Mouse (Mus musculus): ENCODE measurements around the gene Iqschfp. TPM values are rescaled to one million over a fixed set of nuclear protein-coding genes. Genes with fewer than 3 reads are reported as not detected.

The Iqschfp gene
- polyA plus RNA-seq, 1 experiment from 2014 or later, result not detected

GRCm38 (mm10) chr3:68593073-68593867, 701.2 kb downstream of the Iqschfp start:
- ATAC-seq (no peak), DNase-seq (ENCODE audit: low spot score) (no peak)
- Histone ChIP-seq H3K9ac (replicated peaks; ENCODE audit: low read depth) (no peak overlapping the region), H3K27me3 (replicated peaks; ENCODE audit: insufficient read depth, low read length) (no peaks in the 10 kb centered on the region), H3K27ac (ENCODE audit: low read length) (no peak overlapping the region), H3K9me3 (ENCODE audit: low read length) (no peaks in the 10 kb centered on the region), H3K4me1 (ENCODE audit: insufficient read depth, low read depth, low read length) (no peaks in the 10 kb centered on the region), H3K36me3 (ENCODE audit: insufficient read depth, low read length) (no peaks in the 10 kb centered on the region), H3K4me3 (ENCODE audit: low read depth, low read length) (no peak overlapping the region), H3K4me2 (replicated peaks; ENCODE audit: low read depth, low read length) (0 out of 2 replicates have a peak overlapping the region, but pooled peaks have one; percentile 9)
- TF ChIP-seq CTCF (IDR thresholded peaks at IDR 0.05) (no peak), EP300 (IDR thresholded peaks at IDR 0.05) (no peak)
- WGBS, result 50% methylated on average over 12 of the region's 12 CpGs

- Histone ChIP-seq H3K27me3 (replicated peaks; ENCODE audit: insufficient read depth, low read length) (no peaks in the 10 kb centered on the region), H3K27ac (ENCODE audit: low read length) (no peak overlapping the region), H3K4me2 (replicated peaks; ENCODE audit: low read depth, low read length) (no peak overlapping the region), H3K9ac (replicated peaks; ENCODE audit: low read depth) (no peak overlapping the region), H3K36me3 (ENCODE audit: insufficient read depth, low read length) (no peaks in the 10 kb centered on the region), H3K4me3 (ENCODE audit: low read depth, low read length) (no peak overlapping the region), H3K4me1 (ENCODE audit: insufficient read depth, low read depth, low read length) (no peaks in the 10 kb centered on the region), H3K9me3 (ENCODE audit: low read length) (no peaks in the 10 kb centered on the region)
- DNase-seq (ENCODE audit: low spot score) (peak; percentile 41), ATAC-seq (peak; percentile 49)
- TF ChIP-seq CTCF (IDR thresholded peaks at IDR 0.05), result no peak
- no peak for TF ChIP-seq EP300 (IDR thresholded peaks at IDR 0.05)
- WGBS, result 49% methylated on average over 10 of the region's 10 CpGs
Measured at GRCm38 (mm10) chr3:68595316-68595925, 703.4 kb downstream of the Iqschfp start.

- H3K27ac ChIP-seq (ENCODE audit: low read length), result no peak overlapping the region
- ATAC-seq (no peak), DNase-seq (ENCODE audit: low spot score) (no peak)
- whole genome bisulfite sequencing, result 96% methylated on average over 4 of the region's 4 CpGs
- H3K4me1 ChIP-seq (ENCODE audit: insufficient read depth, low read depth, low read length), result no peaks in the 10 kb centered on the region
- H3K4me2 ChIP-seq (replicated peaks; ENCODE audit: low read depth, low read length), result no peak overlapping the region
- H3K36me3 ChIP-seq (ENCODE audit: insufficient read depth, low read length), result no peaks in the 10 kb centered on the region
- H3K4me3 ChIP-seq (ENCODE audit: low read depth, low read length), result no peak overlapping the region
- no peaks in the 10 kb centered on the region for H3K27me3 ChIP-seq (replicated peaks; ENCODE audit: insufficient read depth, low read length)
- H3K9me3 ChIP-seq (ENCODE audit: low read length), result no peaks in the 10 kb centered on the region
- no peak overlapping the region for H3K9ac ChIP-seq (replicated peaks; ENCODE audit: low read depth)
- TF ChIP-seq CTCF (IDR thresholded peaks at IDR 0.05), result no peak
Measured at GRCm38 (mm10) chr3:68596938-68597337, 704.9 kb downstream of the Iqschfp start.

- TF ChIP-seq EP300 (IDR thresholded peaks at IDR 0.05) (no peak), CTCF (IDR thresholded peaks at IDR 0.05) (no peak)
- peak; percentile 39 for DNase-seq (ENCODE audit: low spot score)
- Histone ChIP-seq H3K9ac (replicated peaks; ENCODE audit: low read depth) (no peak overlapping the region), H3K27me3 (replicated peaks; ENCODE audit: insufficient read depth, low read length) (no peaks in the 10 kb centered on the region), H3K27ac (ENCODE audit: low read length) (no peak overlapping the region), H3K4me3 (ENCODE audit: low read depth, low read length) (no peak overlapping the region), H3K9me3 (ENCODE audit: low read length) (no peaks in the 10 kb centered on the region), H3K4me2 (replicated peaks; ENCODE audit: low read depth, low read length) (no peak overlapping the region), H3K36me3 (ENCODE audit: insufficient read depth, low read length) (no peaks in the 10 kb centered on the region), H3K4me1 (ENCODE audit: insufficient read depth, low read depth, low read length) (no peaks in the 10 kb centered on the region)
- 66% methylated on average over 9 of the region's 9 CpGs for WGBS
- peak; percentile 46 for ATAC-seq
Measured at GRCm38 (mm10) chr3:68602891-68603290, 710.9 kb downstream of the Iqschfp start.

- Histone ChIP-seq H3K9ac (replicated peaks; ENCODE audit: low read depth) (no peak overlapping the region), H3K4me2 (replicated peaks; ENCODE audit: low read depth, low read length) (no peak overlapping the region), H3K27me3 (replicated peaks; ENCODE audit: insufficient read depth, low read length) (no peaks in the 10 kb centered on the region), H3K4me1 (ENCODE audit: insufficient read depth, low read depth, low read length) (no peaks in the 10 kb centered on the region), H3K36me3 (ENCODE audit: insufficient read depth, low read length) (no peaks in the 10 kb centered on the region), H3K4me3 (ENCODE audit: low read depth, low read length) (no peak overlapping the region), H3K9me3 (ENCODE audit: low read length) (no peaks in the 10 kb centered on the region), H3K27ac (ENCODE audit: low read length) (no peak overlapping the region)
- DNase-seq (ENCODE audit: low spot score), result no peak
- 71% methylated on average over 10 of the region's 10 CpGs for WGBS
- ATAC-seq, result no peak
- no peak for TF ChIP-seq EP300 (IDR thresholded peaks at IDR 0.05)
- no peak for TF ChIP-seq CTCF (IDR thresholded peaks at IDR 0.05)
Measured at GRCm38 (mm10) chr3:68604467-68604866, 712.4 kb downstream of the Iqschfp start.

GRCm38 (mm10) chr3:68604962-68605361, 712.9 kb downstream of the Iqschfp start:
- 91% methylated on average over 10 of the region's 10 CpGs for WGBS
- H3K36me3 ChIP-seq (ENCODE audit: insufficient read depth, low read length), result no peaks in the 10 kb centered on the region
- H3K9me3 ChIP-seq (ENCODE audit: low read length), result no peaks in the 10 kb centered on the region
- H3K4me2 ChIP-seq (replicated peaks; ENCODE audit: low read depth, low read length), result no peak overlapping the region
- H3K4me1 ChIP-seq (ENCODE audit: insufficient read depth, low read depth, low read length), result no peaks in the 10 kb centered on the region; the same call in 1 of the 2 replicates
- H3K9ac ChIP-seq (replicated peaks; ENCODE audit: low read depth), result no peak overlapping the region
- no peaks in the 10 kb centered on the region for H3K27me3 ChIP-seq (replicated peaks; ENCODE audit: insufficient read depth, low read length)
- no peak overlapping the region for H3K27ac ChIP-seq (ENCODE audit: low read length)
- TF ChIP-seq CTCF (IDR thresholded peaks at IDR 0.05), result no peak
- no peak for TF ChIP-seq EP300 (IDR thresholded peaks at IDR 0.05)
- no peak overlapping the region for H3K4me3 ChIP-seq (ENCODE audit: low read depth, low read length)
- ATAC-seq (no peak), DNase-seq (ENCODE audit: low spot score) (no peak)

Data from lung, postnatal 0 days (tissue).